Mouse (Mus musculus): Measurements from ENCODE around the gene Apol7c.
"Not testable (repeated sequence)": the region's sequence is repeated elsewhere in the genome, so short reads cannot be mapped to it uniquely, and the experiment has no call there.

Gene Apol7c

DNA sequence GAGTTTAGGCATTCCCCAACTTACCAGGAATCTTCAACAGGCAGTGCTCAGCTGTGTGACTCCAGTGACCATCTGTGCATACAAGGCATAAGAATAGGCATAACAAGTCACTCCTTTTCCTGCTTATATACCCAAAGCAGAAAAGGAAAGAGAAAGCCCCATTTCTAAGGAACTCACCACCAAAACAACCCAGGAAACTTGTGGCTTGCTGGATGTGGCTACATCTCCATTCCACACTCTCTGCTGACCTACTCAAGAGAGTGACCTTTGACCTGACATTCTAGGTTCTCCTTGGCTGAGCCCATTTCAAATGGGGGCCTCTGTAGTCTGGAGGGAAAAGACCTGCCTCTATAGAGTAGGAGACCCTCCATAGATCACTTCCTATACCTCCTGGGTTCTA lies at the start of gene Apol7c:
Apol7c (minus strand) TSS at position 101 of the 400 bp plus-strand sequence.
- DNase-seq: no peak

DNA sequence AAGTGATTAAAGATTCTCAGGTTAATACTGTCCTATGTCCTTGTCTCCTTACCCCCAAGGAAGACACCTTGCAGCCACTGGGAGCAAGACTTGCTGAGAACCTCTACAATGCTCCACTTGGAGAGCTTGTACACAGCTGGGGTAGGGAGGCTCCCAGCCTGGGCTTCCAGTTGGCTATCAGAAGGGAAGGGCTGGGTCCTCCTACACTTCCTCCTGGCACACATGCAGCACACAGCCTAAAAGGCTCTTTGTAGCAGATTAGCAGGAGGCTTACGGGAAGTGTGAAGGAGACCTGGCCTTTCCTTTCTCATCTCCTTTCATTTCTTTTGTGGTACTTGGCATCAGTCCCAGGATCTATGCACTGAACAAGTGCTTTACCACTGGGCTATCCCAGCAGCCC lies 48.6 kb upstream of the Apol7c start:
- peak; percentile 39 for DNase-seq

DNA sequence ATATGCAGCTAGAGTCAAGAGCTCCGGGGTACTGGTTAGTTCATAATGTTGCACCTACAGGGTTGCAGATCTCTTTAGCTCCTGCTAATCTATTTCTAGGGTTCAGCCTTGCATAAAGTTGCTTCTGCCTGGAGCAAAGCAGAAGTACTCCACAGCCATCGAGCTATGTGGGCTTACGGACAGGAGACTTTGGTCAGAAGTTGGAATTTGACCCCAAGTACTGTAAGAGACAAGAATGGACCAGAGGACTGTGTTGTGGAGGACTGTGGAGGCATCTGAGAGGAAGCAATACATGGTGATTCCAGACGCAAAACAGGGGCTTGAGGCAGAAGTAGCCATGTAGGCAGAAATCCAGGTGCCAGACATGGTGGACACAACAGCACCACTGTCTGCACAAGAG lies 46.2 kb upstream of the Apol7c start:
- DNase-seq: no peak

DNA sequence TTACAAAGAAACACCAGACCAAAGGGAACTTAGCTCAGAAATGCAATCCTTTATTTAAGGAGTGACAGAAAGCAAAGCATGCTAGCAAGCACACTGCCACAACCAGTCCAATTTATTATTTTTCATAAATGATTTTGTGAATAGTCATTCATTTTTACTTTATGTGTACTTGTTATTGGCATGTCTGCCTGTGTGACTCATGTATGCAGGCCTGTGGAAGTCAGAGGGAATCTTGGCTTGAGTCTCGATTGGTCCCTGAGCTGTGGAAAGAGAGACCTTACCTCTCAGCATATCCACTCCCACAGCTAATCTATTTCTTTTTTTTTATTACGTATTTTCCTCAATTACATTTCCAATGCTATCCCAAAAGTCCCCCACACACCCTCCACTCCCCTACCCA lies 45.7 kb upstream of the Apol7c start:
- DNase-seq: no peak

DNA sequence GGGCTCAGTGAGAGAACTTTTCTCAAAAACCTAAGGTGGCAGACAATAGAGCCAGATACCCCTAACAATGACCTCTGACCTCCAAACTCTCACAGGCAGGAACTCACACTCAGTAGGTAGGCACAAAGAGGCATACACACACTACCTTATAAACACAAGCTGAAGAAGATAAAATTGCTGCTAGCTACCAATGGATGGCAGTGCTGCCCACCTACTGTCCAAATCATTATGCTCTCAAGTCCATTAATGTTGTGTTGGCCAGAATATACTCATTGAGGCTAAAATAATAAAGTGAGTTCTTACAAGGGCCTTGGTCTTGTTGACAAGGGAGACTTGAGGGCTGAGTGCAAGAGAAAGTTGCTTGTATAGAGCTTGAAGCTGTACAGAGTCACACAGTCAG lies 30.1 kb upstream of the Apol7c start:
- DNase-seq: no peak

DNA sequence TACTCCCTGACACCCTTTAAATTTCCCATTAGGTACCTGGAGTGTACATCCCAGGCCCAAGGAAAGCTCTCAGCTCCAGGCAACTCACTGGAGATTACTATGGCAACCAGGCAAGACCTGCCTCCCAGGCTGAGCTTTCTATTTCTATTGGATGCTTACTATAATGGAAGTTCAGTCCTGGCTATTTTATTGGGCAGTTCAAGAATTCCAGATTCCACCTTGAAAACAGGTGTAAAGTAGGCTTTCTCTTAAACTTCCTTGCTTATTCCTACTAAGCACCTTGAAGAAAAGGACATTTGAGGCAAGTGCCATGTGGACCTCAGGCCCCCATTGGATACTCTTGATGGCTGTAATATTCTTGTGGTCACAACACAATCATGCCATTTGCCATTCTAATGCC lies 28.7 kb upstream of the Apol7c start, which contains the start of gene 1700025B11Rik:
1700025B11Rik (minus strand) TSS at position 101 of the 400 bp plus-strand sequence.
- DNase-seq: no peak

DNA sequence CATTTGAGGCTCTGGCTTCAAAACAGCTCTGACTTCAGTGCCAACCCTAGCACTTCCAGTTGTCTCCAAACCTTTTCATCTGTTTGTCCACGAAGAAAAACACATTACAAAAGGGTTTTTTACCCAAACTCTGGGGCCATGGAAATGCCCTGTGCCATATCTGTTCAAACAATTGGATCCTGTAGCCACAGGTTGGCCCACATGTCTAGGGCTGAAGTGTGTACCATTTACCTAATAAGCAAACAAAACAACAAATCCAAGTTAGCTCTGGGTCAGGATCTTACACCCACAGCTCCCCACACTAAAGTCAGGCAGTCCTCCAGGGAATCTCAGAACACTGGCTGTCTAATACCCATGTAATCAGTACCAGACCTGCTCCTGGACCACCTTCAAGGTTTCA lies 6.1 kb upstream of the Apol7c start:
- DNase-seq: not testable (repeated sequence)

DNA sequence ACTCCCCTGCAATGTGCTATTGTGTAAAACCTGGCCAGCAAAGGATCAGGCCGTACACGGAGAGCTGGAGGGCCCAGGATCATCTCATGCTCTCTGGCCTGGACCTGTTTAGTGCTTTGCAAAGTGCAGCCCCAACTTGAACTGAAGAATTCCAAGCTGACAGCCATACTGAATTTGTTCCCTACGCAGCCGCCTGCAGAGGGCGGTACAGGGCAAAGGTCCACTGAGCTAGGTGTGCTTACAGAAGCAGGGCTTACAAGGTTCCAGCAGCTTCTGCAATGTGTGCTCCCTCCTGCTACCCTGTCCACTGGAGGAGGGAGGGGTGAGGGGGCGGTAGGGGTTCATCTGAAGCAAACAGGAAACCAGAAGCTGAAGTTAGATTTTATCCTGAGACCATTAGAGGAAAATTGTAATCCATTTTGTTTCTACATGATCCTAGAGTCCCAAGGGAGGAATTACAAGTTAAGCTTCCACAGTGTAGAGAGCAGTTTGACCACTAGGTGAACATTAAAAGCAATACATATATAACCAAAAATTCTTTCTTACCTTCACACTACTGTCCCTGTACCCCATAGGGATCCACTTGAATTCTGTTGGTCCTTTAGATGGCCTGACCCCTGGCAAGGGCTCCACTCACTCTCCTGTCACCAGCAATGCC lies 9.8 kb downstream of the Apol7c start:
- peak; percentile 9 for DNase-seq

DNA sequence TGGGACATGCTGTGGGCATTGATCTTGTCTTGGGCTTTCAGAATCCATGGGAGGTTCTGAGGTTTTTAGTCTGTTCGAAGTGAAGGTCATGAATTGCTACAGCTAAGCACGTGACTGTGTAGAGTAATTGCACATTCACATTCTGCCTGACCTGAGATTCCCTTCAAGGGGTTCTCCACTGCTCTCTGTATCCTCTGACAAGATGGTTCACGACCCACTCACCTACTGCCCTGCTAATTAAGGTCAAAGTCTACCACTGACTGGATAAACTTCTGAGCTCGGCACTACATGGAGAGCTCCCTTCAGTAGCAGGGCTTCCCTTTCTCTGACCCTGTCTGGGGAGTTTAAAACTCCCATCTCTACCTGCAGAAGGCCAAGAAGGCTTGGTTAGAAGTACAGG lies 12.5 kb downstream of the Apol7c start:
- DNase-seq: not testable (repeated sequence)

DNA sequence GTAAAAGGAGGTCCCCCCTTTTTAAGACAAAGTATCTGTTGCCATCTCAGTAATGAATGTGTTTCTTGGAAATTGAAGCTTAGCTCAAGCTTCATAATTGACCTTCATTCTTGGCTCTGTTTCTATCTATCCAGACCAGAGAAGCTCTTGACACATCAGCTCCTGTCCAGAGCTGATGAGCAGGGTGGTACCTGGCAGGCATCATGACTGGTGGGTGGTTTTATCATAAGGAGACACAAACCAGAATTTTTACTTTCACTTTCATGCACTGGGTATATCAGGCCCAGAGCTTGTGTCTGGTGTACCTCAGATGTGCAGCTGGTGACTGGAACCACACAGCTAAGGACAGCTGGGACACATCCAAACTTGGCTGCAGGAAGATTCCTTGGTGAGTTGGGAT lies 25.1 kb downstream of the Apol7c start, which contains the start of gene Apol11a:
Apol11a (plus strand) TSS at position 306 of the 400 bp plus-strand sequence.
- not testable (repeated sequence) for DNase-seq

DNA sequence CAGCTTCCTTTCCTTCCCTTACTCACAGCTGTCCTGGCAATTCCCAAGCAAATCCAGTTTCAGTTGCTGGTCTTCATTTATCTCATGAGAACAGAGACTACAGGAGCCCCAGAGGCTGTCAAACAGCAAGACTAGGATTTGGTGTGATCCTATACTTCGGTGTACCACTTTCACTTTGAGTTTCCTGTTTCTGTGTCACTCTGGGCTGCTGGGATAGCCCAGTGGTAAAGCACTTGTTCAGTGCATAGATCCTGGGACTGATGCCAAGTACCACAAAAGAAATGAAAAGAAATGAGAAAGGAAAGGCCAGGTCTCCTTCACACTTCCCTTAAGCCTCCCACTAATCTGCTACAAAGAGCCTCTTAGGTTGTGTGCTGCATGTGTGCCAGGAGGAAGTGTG lies 38.4 kb downstream of the Apol7c start:
- not testable (repeated sequence) for DNase-seq

DNA sequence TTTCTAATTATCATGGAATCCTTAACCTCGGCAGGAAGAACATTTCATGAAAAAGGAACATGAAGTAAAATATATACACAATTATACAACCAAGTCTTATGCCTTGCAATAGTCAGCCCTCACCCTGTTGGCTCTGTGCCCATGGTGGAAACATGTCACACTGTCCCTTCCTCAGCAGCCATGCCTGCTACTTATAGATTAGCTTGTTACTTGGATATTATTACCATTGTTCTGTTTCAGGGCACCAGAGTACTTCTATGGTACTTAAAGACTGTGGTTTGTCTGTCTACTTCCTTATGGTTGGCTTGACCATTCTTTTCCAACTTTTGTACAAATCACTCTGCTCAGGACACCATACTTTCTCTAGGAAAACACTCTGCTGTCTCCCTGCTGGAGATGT lies 39.9 kb downstream of the Apol7c start:
- DNase-seq: not testable (repeated sequence)

DNA sequence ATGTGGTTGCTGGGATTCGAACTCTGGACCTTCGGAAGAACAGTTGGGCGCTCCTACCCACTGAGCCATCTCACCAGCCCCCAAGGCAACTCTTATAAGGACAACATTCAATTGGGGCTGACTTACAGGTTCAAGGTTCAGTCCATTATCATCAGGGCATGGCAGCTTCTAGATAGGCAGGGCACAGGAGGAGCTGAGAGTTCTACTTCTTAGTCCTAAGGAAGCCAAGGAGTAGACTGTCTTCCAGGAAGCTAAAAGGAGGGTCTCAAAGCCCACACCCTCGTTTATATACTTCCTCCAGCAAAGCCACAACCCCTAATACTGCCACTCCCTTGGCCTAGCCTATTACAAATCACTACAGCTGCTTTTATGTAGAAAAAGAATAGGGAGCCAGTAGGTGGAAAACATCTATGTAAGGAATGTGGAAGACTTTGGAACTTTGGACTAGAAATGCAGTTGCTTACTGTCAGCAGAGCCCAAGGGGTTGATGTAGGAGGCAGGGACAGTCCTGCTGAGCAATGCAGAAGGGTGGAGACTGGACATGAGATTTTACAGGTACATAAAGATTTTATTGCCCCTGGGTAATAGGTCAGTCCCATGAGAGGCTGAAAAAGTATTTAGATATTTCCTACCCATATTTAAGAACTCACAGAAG lies 50.8 kb downstream of the Apol7c start:
- DNase-seq: no peak

DNA sequence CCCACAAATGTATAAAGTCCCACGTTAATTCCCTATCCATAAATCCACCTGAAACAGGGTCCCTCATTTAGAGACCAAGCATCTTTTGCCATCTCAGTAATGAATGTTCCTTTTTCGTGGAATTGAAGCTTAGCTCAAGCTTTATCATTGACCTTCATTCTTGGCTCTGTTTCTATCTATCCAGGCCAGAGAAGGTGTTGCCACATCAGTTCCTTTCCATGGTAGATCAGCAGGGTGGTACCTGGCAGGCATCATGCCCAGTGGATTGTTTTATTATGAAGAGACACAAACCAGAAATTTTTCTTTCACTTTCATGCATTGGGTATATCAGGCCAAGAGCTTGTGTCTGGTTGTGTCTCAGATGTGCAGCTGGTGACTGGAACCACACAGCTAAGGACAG lies 56.4 kb downstream of the Apol7c start, which contains the start of gene Apol10a:
Apol10a (plus strand) TSS at position 355 of the 400 bp plus-strand sequence.
- not testable (repeated sequence) for DNase-seq

All from layer of hippocampus, adult 9-11 months (tissue).